Mouse (Mus musculus) MEL (cell line): Measurements from ENCODE around the gene Man2a1. TPM values are rescaled to one million over a fixed set of nuclear protein-coding genes. Genes with fewer than 3 reads are reported as not detected.

Experiments used
- DNase-seq: peaks from one replicate; pipeline ENCODE4 v3.0.0; 2011; ENCODE audit warnings: low read depth, low spot score
- H3K27ac ChIP-seq: 2 replicates; pipeline ENCODE4 v1.5.1; 2012; ENCODE audit warnings: low read depth, mild to moderate bottlenecking, control low read depth, low read length, moderate library complexity; ENCODE audit not compliant: control insufficient read depth
- H3K27me3 ChIP-seq, 2 experiments: fragments of 150-350 bp in 1 of 2; sonication (generic) in 1 of 2; 2 replicates each; pipeline ENCODE4 v1.6.1; 2012; ENCODE audit warnings: low read length in 2 of 2, mild to moderate bottlenecking in 2 of 2, improper control_type of control experiment in 1 of 2, moderate library complexity in 1 of 2; ENCODE audit not compliant: insufficient read depth in 2 of 2, control insufficient read depth in 1 of 2
- H3K36me3 ChIP-seq, 2 experiments: 2 replicates each; pipeline ENCODE4 v1.6.1; 2012 to 2014; ENCODE audit warnings: low read length in 2 of 2, improper control_type of control experiment in 1 of 2, inconsistent platforms in 1 of 2, mild to moderate bottlenecking in 1 of 2; ENCODE audit not compliant: insufficient read depth in 2 of 2, control insufficient read depth in 1 of 2
- H3K4me1 ChIP-seq, 2 experiments: fragments of 150-350 bp in 1 of 2; sonication (generic) in 1 of 2; 2 replicates each; pipeline ENCODE4 v1.6.1; 2012; ENCODE audit warnings: low read length in 2 of 2, improper control_type of control experiment in 1 of 2, mild to moderate bottlenecking in 1 of 2; ENCODE audit not compliant: insufficient read depth in 2 of 2, control insufficient read depth in 1 of 2
- H3K4me3 ChIP-seq, 2 experiments: fragments of 150-350 bp in 1 of 2; sonication (generic) in 1 of 2; 2 replicates each; pipeline ENCODE4 v1.5.1; 2012; ENCODE audit warnings: low read depth in 2 of 2, low read length in 2 of 2, mild to moderate bottlenecking in 2 of 2, moderate library complexity in 2 of 2, control low read depth in 1 of 2, improper control_type of control experiment in 1 of 2; ENCODE audit not compliant: control insufficient read depth in 1 of 2, insufficient read depth in 1 of 2
- H3K79me2 ChIP-seq: 2 replicates; pipeline ENCODE4 v1.6.1; 2012; ENCODE audit warnings: mild to moderate bottlenecking, low read length, moderate library complexity; ENCODE audit not compliant: control insufficient read depth, poor library complexity, insufficient read depth
- H3K9ac ChIP-seq: 2 replicates; pipeline ENCODE4 v1.6.1; 2012; ENCODE audit warnings: low read depth, mild to moderate bottlenecking, control low read depth, low read length, moderate library complexity; ENCODE audit not compliant: control insufficient read depth, poor library complexity, severe bottlenecking
- H3K9me3 ChIP-seq: fragments of 150-350 bp; sonication (generic); replicated peaks from 2 replicates; pipeline ENCODE4 v1.6.1; 2012; ENCODE audit warnings: mild to moderate bottlenecking, low read length, improper control_type of control experiment, moderate library complexity; ENCODE audit not compliant: insufficient read depth
- CHD1 ChIP-seq: IDR thresholded peaks from 2 replicates; pipeline ENCODE4 v1.6.1; 2012; ENCODE audit warnings: low read depth, mild to moderate bottlenecking, inconsistent platforms, low read length, improper control_type of control experiment
- CTCF ChIP-seq, 3 experiments: IDR thresholded peaks in 2 of 3; conservative IDR thresholded peaks in 1 of 3; 2 replicates each; pipeline ENCODE4 v1.5.1; 2011 to 2012; ENCODE audit warnings: low read length in 3 of 3, low read depth in 2 of 3, mild to moderate bottlenecking in 2 of 3, improper control_type of control experiment in 1 of 3, inconsistent platforms in 1 of 3, mixed read lengths in 1 of 3, moderate library complexity in 1 of 3; ENCODE audit not compliant: control insufficient read depth in 1 of 3, insufficient read depth in 1 of 3, poor library complexity in 1 of 3, severe bottlenecking in 1 of 3
- HCFC1 ChIP-seq: IDR thresholded peaks from 2 replicates; pipeline ENCODE4 v1.6.1; 2012; ENCODE audit warnings: low read depth, mild to moderate bottlenecking, inconsistent platforms, low read length, improper control_type of control experiment, moderate library complexity
- MXI1 ChIP-seq: IDR thresholded peaks from 2 replicates; pipeline ENCODE4 v1.6.1; 2011; ENCODE audit warnings: mild to moderate bottlenecking, low read depth, low read length, improper control_type of control experiment
- MYB ChIP-seq: IDR thresholded peaks from 2 replicates; pipeline ENCODE4 v1.6.1; 2011; ENCODE audit warnings: mild to moderate bottlenecking, low read depth, low read length, improper control_type of control experiment
- MYC ChIP-seq: IDR thresholded peaks from 2 replicates; pipeline ENCODE4 v1.6.1; 2011; ENCODE audit warnings: low read depth, mild to moderate bottlenecking, low read length, improper control_type of control experiment, moderate library complexity
- NELFE ChIP-seq: IDR thresholded peaks from 2 replicates; pipeline ENCODE4 v1.6.1; 2011; ENCODE audit warnings: low read depth, low read length, improper control_type of control experiment
- POLR2A ChIP-seq, 2 experiments: IDR thresholded peaks; 2 replicates each; pipeline ENCODE4 v1.6.1; 2011 to 2012; ENCODE audit warnings: low read length in 2 of 2, mild to moderate bottlenecking in 2 of 2, control low read depth in 1 of 2, improper control_type of control experiment in 1 of 2, low read depth in 1 of 2, moderate library complexity in 1 of 2; ENCODE audit not compliant: control insufficient read depth in 1 of 2, insufficient read depth in 1 of 2, poor library complexity in 1 of 2
- SIN3A ChIP-seq: IDR thresholded peaks from 2 replicates; pipeline ENCODE4 v1.6.1; 2012; ENCODE audit warnings: low read length, improper control_type of control experiment, inconsistent platforms
- TBP ChIP-seq: IDR thresholded peaks from 2 replicates; pipeline ENCODE4 v1.8.0; 2011; ENCODE audit warnings: low read depth, low read length, improper control_type of control experiment
- TCF12 ChIP-seq: IDR thresholded peaks from 2 replicates; pipeline ENCODE4 v1.6.1; 2014; ENCODE audit warnings: low read depth, mild to moderate bottlenecking, inconsistent platforms, low read length, improper control_type of control experiment, moderate library complexity
- UBTF ChIP-seq: IDR thresholded peaks from 2 replicates; pipeline ENCODE4 v1.6.1; 2012; ENCODE audit warnings: low read depth, mild to moderate bottlenecking, inconsistent platforms, low read length, improper control_type of control experiment, moderate library complexity, borderline replicate concordance; ENCODE audit not compliant: insufficient read depth
- USF2 ChIP-seq, 2 experiments: IDR thresholded peaks; 2 replicates each; pipeline ENCODE4 v1.6.1; 2011 to 2012; ENCODE audit warnings: improper control_type of control experiment in 2 of 2, low read length in 2 of 2, borderline replicate concordance in 1 of 2, inconsistent platforms in 1 of 2, low read depth in 1 of 2, mild to moderate bottlenecking in 1 of 2; ENCODE audit not compliant: insufficient read depth in 1 of 2
- ZMIZ1 ChIP-seq: IDR thresholded peaks from 2 replicates; pipeline ENCODE4 v1.6.1; 2012; ENCODE audit warnings: low read depth, mild to moderate bottlenecking, inconsistent platforms, low read length, improper control_type of control experiment, moderate library complexity
- ZNF384 ChIP-seq: IDR thresholded peaks from 2 replicates; pipeline ENCODE4 v1.6.1; 2012; ENCODE audit warnings: low read depth, mild to moderate bottlenecking, inconsistent platforms, low read length, improper control_type of control experiment
- polyA plus RNA-seq, 2 experiments: library from polyadenylated mRNA; stranded (reverse) in 1 of 2; unstranded in 1 of 2; fragments of >175 nt in 1 of 2; fragments of >200 nt in 1 of 2; gene quantifications; 2 replicates each; pipeline versions ENCODE4 v1.2.1 to v1.2.4; 2012; ENCODE audit warnings: low replicate concordance in 2 of 2, low read depth in 1 of 2; ENCODE audit not compliant: insufficient read length in 2 of 2, insufficient read depth in 1 of 2, missing spikeins in 1 of 2
- total RNA-seq: library from RNA; depleted of rRNA; stranded (reverse); fragments of 300-350 nt; gene quantifications from 2 replicates; pipeline ENCODE4 v1.2.3, GENCODE M21; 2012; rRNA removed

The Man2a1 gene
- total RNA-seq: 8.0 and 8.7 TPM in 2 replicates
- polyA plus RNA-seq: 10 to 100 TPM in 1 of 2 experiments, 1 to 10 TPM in 1; 9.1 to 27.5 TPM

DNA sequence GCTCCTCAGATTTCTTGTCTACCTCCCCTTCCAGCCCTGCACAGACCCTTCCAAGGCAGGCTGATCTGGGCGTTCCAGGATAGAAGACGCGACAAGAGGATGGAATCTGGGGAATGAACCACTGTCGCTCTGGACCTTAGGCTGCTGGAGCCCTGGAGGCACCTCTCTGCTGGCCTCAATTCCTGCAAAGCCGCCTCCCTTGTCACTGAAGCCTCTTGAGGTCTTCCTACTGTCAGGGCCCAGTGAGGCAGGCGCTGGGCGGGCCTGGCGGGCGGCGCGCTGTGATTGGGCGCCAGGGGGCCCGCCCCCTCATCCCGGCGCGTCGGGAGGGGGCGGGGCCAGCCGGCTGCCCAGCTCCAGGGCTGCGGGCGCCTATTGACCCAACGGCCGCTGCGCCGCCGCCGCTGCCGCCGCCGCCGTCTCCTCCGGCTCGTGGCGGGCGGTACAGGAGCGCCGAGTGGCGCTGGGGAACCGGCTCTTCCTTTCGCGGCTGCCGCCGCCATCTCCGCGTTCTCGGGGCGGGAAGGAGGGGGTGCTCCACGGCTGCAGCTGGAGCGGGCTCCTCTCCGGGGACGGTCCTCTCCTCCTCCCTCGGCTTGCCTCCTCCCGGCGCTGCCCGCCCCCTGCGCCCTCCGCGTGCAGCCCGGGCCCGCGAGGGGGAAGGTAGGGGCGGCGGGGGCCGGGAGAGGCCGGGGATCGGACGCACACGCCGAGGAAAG lies at the start of gene Man2a1:
Man2a1 (plus strand) TSS at position 365 of the 719 bp plus-strand sequence.
- Histone ChIP-seq H3K4me1 (peaks cover 8 to 19% of the 10 kb centered on the region in 2 experiments; a peak in 3 of 4 replicates), H3K36me3 (peaks cover 0 to 29% of the 10 kb centered on the region in 2 experiments; a peak in 2 of 4 replicates), H3K27ac (peak within 1 kb of the TSS; percentile 74), H3K79me2 (peaks cover 31% of the 10 kb centered on the region), H3K4me3 (peak within 1 kb of the TSS; percentile 59 to 97), H3K27me3 (no peaks in the 10 kb centered on the region), H3K9ac (peak within 1 kb of the TSS; percentile 62), H3K9me3 (no peaks in the 10 kb centered on the region)
- TF ChIP-seq MXI1 (peak; percentile 48; the same call in 1 of the 2 replicates), ZMIZ1 (peak; percentile 71), USF2 (IDR thresholded peaks at IDR 0.05; ENCODE audit: borderline replicate concordance in 1 of 2, insufficient read depth in 1 of 2, low read depth in 1 of 2, low read length in 2 of 2) (no peak), HCFC1 (peak; percentile 22; the same call in 1 of the 2 replicates), ZNF384 (no peak), TCF12 (peak; percentile 46; the same call in 1 of the 2 replicates), POLR2A (IDR thresholded peaks at IDR 0.05; ENCODE audit: control insufficient read depth in 1 of 2, insufficient read depth in 1 of 2, low read depth in 1 of 2, low read length in 2 of 2, poor library complexity in 1 of 2) (peak; percentile 68 to 71; a peak in 3 of 4 replicates), CTCF (IDR thresholded peaks at IDR 0.05 in 2 of 3, conservative IDR thresholded peaks at IDR 0.05 in 1 of 3; ENCODE audit: control insufficient read depth in 1 of 3, insufficient read depth in 1 of 3, low read depth in 2 of 3, low read length in 3 of 3, poor library complexity in 1 of 3, severe bottlenecking in 1 of 3) (0 out of 6 replicates have a peak, but pooled peaks of 1 of the 3 experiments have one; percentile 2), CHD1 (no peak), TBP (peak; percentile 58; the same call in 1 of the 2 replicates), MYC (no peak), SIN3A (peak; percentile 58), NELFE (peak; percentile 77), UBTF (peak; percentile 94; the same call in 1 of the 2 replicates), MYB (0 out of 2 replicates have a peak, but pooled peaks have one; percentile 7)
- peak; percentile 90 for DNase-seq

DNA sequence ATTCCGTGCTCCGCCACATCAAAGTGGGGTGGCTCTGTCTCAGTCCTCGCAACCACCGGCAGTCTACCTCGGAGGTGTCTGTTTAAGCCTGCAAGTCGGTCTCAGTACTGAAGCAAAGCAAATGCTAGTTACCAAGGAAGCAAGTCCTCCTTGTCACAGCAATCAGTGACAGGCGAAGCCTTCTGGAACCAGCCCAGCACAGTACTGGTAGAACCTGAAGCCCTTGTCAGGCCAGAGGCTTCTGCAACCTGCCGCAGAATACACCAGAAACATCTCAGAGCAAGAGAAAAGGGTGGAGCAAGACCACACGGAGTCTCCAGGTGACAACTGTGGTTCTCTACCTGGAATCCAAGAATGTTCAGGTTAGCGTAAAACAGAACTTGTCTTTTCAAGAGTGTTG lies 47.2 kb upstream of the Man2a1 start:
- Histone ChIP-seq H3K27ac (no peak overlapping the region), H3K9ac (no peak overlapping the region), H3K79me2 (no peaks in the 10 kb centered on the region), H3K27me3 (no peaks in the 10 kb centered on the region), H3K9me3 (no peaks in the 10 kb centered on the region), H3K4me1 (no peaks in the 10 kb centered on the region), H3K36me3 (no peaks in the 10 kb centered on the region), H3K4me3 (no peak overlapping the region)
- no peak for TF ChIP-seq CTCF (IDR thresholded peaks at IDR 0.05 in 2 of 3, conservative IDR thresholded peaks at IDR 0.05 in 1 of 3; ENCODE audit: control insufficient read depth in 1 of 3, insufficient read depth in 1 of 3, low read depth in 2 of 3, low read length in 3 of 3, poor library complexity in 1 of 3, severe bottlenecking in 1 of 3)
- TF ChIP-seq MYB: no peak
- no peak for TF ChIP-seq UBTF
- no peak for DNase-seq
